Mouse (Mus musculus) kidney, embryonic 15.5 days (tissue): ENCODE results near the gene Tdrd6. TPM values are rescaled to one million over a fixed set of nuclear protein-coding genes. Genes with fewer than 3 reads are reported as not detected.
A peak's percentile ranks its signal among the peaks of the same experiment; 100 is the strongest.

Experiments
- ATAC-seq: fragments of 200-750 bp; cut with Nextera tagmentation; replicated peaks from 2 replicates; pipeline ENCODE4 v1.8.0; 2017; ENCODE audit warnings: moderate TSS enrichment; ENCODE audit not compliant: low FRiP score
- H3K27ac ChIP-seq: fragments of 300-500 bp; sonication (generic); 2 replicates; pipeline ENCODE4 v1.5.1; 2015; ENCODE audit warnings: mild to moderate bottlenecking, inconsistent platforms
- H3K27me3 ChIP-seq: fragments of 300-500 bp; sonication (generic); 2 replicates; pipeline ENCODE4 v1.6.1; 2015; ENCODE audit warnings: inconsistent platforms
- H3K36me3 ChIP-seq: fragments of 300-500 bp; sonication (generic); 2 replicates; pipeline ENCODE4 v1.6.1; 2015; ENCODE audit warnings: inconsistent platforms
- H3K4me1 ChIP-seq: fragments of 300-500 bp; sonication (generic); 2 replicates; pipeline ENCODE4 v1.6.1; 2015; ENCODE audit warnings: inconsistent platforms
- H3K4me2 ChIP-seq: fragments of 300-500 bp; sonication (generic); 2 replicates; pipeline ENCODE4 v1.6.1; 2015; ENCODE audit warnings: moderate library complexity, mild to moderate bottlenecking, inconsistent platforms
- H3K4me3 ChIP-seq: fragments of 300-500 bp; sonication (generic); replicated peaks from 2 replicates; pipeline ENCODE4 v1.5.1; 2015; ENCODE audit warnings: mild to moderate bottlenecking, inconsistent platforms
- H3K9ac ChIP-seq: fragments of 300-500 bp; sonication (generic); 2 replicates; pipeline ENCODE4 v1.6.1; 2015; ENCODE audit warnings: mild to moderate bottlenecking, inconsistent platforms
- H3K9me3 ChIP-seq: fragments of 300-500 bp; sonication (generic); replicated peaks from 2 replicates; pipeline ENCODE4 v1.6.1; 2016; ENCODE audit warnings: inconsistent platforms
- WGBS: fragments of 180-500 bp; shearing (Covaris S2); methylation state at CpG from one replicate; pipeline ENCODE4 v1.1.7; 2015; ENCODE audit warnings: mixed read lengths; 5-methylcytosine and 5-hydroxymethylcytosine counted together
- polyA plus RNA-seq: library from polyadenylated mRNA; unstranded; fragments of >200 nt; fragmentation: Nextera tagmentation; extraction: Ambion mirVana; gene quantifications from 2 replicates; pipeline ENCODE4 v1.2.1, GENCODE M21; 2015

The Tdrd6 gene
- polyA plus RNA-seq = 0.03 TPM in 1 of 2 replicates, not detected in the other

GRCm38 (mm10) chr17:43629496-43630426 lies at the start of gene Tdrd6:
Gene Tdrd6 (minus strand): TSS chr17:43630299.
- peak; percentile 77 for ATAC-seq
- H3K36me3 ChIP-seq = no peaks in the 10 kb centered on the region
- peaks cover 6% of the 10 kb centered on the region; the same call in 1 of the 2 replicates for H3K9me3 ChIP-seq
- H3K27me3 ChIP-seq = peaks cover 40% of the 10 kb centered on the region
- WGBS = 3% methylated on average over 83 of the region's 83 CpGs
- peak within 1 kb of the TSS; percentile 46 for H3K4me3 ChIP-seq
- peak within 1 kb of the TSS; percentile 19; the same call in 1 of the 2 replicates for H3K9ac ChIP-seq
- H3K4me2 ChIP-seq = peak within 1 kb of the TSS; percentile 83
- H3K4me1 ChIP-seq = peaks cover 16% of the 10 kb centered on the region
- no peak within 1 kb of the TSS for H3K27ac ChIP-seq

GRCm38 (mm10) chr17:43677317-43677716 lies 47.2 kb upstream of the Tdrd6 start:
- H3K4me1 ChIP-seq = peaks cover 8% of the 10 kb centered on the region; the same call in 1 of the 2 replicates
- no peak overlapping the region for H3K27ac ChIP-seq
- no peak for ATAC-seq
- no peak overlapping the region for H3K9ac ChIP-seq
- no peaks in the 10 kb centered on the region for H3K27me3 ChIP-seq
- no peak overlapping the region for H3K4me2 ChIP-seq
- H3K36me3 ChIP-seq = 0 out of 2 replicates have a peak, but pooled peaks cover 7% of the 10 kb centered on the region
- 33% methylated on average over 1 of the region's 1 CpGs for WGBS
- H3K4me3 ChIP-seq = no peak overlapping the region
- no peaks in the 10 kb centered on the region for H3K9me3 ChIP-seq

DNA sequence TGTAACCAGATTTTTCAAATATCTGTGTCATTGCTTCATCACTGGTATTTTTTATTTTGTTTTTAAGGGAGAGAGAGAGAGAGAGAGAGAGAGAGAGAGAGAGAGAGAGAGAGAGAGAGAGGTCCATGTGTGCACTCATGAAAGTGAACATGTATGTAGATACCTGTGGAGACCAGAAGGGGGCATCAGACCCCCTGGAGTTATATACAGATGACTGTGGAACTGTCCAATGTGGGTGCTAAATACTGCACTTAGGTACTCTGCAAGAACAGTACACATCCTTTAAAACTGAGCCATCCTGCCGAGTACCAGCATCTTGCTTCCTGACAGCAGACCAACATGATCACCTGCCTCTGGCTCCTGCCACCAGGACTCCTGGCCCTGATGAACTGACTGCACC lies 46.1 kb upstream of the Tdrd6 start:
- Histone ChIP-seq H3K4me2 (no peak overlapping the region), H3K36me3 (0 out of 2 replicates have a peak, but pooled peaks cover 4% of the 10 kb centered on the region), H3K27ac (no peak overlapping the region), H3K4me1 (peaks cover 8% of the 10 kb centered on the region; the same call in 1 of the 2 replicates), H3K9me3 (no peaks in the 10 kb centered on the region), H3K9ac (no peak overlapping the region), H3K27me3 (no peaks in the 10 kb centered on the region), H3K4me3 (no peak overlapping the region)
- WGBS = 90% methylated on average over 1 of the region's 1 CpGs
- ATAC-seq = no peak

DNA sequence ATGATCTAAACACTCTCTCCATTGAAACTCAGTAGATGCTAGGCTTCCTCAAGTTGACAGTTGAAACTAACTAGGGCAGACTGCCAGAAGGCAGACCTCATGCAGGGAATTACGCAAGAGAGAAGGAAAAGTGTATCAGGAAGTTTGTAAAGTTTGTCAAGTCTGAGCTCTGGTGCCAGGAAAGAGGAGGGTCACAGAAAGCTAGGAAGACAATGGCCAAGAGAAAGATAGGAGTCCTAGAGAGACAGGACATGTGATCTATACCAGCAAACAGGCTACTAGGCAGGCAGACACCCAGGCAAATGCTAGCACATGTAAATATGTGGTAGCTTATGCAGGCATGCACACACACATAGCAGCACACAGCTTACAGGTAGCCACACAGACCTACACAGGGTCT lies 45.1 kb upstream of the Tdrd6 start:
- no peak overlapping the region for H3K27ac ChIP-seq
- ATAC-seq = no peak
- WGBS = 52% methylated on average over 1 of the region's 1 CpGs
- no peaks in the 10 kb centered on the region for H3K9me3 ChIP-seq
- no peak overlapping the region for H3K4me2 ChIP-seq
- H3K36me3 ChIP-seq = no peaks in the 10 kb centered on the region
- no peak overlapping the region for H3K4me3 ChIP-seq
- H3K4me1 ChIP-seq = peaks cover 8% of the 10 kb centered on the region; the same call in 1 of the 2 replicates
- no peak overlapping the region for H3K9ac ChIP-seq
- no peaks in the 10 kb centered on the region for H3K27me3 ChIP-seq

- no peaks in the 10 kb centered on the region for H3K27me3 ChIP-seq
- WGBS = 83% methylated on average over 4 of the region's 4 CpGs
- no peaks in the 10 kb centered on the region for H3K9me3 ChIP-seq
- peaks cover 15% of the 10 kb centered on the region for H3K4me1 ChIP-seq
- H3K36me3 ChIP-seq = no peaks in the 10 kb centered on the region
- no peak overlapping the region for H3K4me2 ChIP-seq
- ATAC-seq = no peak
- H3K4me3 ChIP-seq = no peak overlapping the region
- H3K27ac ChIP-seq = no peak overlapping the region
- no peak overlapping the region for H3K9ac ChIP-seq
Observed at GRCm38 (mm10) chr17:43671907-43672306, 41.8 kb upstream of the Tdrd6 start.

DNA sequence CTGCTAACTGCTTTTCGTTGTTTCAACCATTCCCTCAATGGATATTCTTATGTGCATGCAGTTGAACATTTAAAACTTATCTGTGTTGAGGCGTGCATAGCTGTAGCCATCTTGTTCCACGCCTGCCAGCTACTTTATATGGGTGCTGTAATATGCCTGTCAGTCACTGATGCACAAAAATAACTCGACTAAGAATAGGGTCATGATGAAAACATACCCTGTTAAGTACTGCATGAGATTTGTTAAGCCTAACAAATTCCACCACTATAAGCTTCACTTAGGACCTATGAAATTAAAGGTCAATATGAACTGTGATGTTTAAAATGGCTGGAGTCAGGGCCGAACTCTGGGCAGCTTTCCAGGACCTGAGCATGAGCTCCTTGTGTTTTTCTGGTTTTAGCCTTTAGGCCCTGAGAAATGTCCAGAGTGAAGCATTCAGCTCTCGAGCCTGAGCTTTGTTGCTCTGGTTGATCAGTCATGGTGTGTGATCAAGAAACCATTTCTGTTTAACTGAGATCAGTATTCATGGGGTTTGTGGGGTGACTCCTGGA lies 39.1 kb upstream of the Tdrd6 start:
- H3K27me3 ChIP-seq = no peaks in the 10 kb centered on the region
- 65% methylated on average over 6 of the region's 6 CpGs for WGBS
- no peaks in the 10 kb centered on the region for H3K36me3 ChIP-seq
- H3K9me3 ChIP-seq = no peaks in the 10 kb centered on the region
- no peak overlapping the region for H3K4me3 ChIP-seq
- no peak for ATAC-seq
- no peak overlapping the region for H3K9ac ChIP-seq
- H3K4me2 ChIP-seq = peak overlapping the region; percentile 27; the same call in 1 of the 2 replicates
- no peak overlapping the region for H3K27ac ChIP-seq
- peaks cover 22% of the 10 kb centered on the region for H3K4me1 ChIP-seq

DNA sequence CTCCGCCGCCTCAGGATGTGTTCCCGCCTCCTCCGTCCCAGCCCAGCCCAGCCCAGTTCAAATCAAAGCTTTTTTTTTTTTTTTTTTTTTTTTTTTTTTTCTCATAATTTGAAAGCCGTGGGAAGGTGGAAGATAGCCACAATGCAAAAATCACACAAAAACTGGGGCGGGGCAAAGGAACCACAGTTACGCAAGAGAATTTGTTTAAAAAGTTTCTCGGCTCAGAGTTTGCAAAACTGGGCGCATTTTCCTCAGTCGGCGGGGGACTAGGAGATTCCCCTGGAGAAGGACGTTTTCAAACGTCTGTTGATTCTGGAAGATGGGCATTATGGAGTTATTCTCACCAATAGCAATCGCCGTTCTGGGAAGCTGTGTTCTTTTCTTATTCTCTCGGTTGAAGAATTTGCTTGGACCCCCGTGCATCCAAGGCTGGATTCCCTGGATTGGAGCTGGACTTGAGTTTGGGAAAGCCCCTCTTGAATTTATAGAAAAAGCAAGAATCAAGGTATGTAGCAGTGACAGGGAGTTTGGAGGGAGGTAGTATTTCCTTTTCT lies 37.3 kb upstream of the Tdrd6 start, which contains the start of gene Cyp39a1:
TSS of gene Cyp39a1 (plus strand) at position 136 of the 554 bp plus-strand sequence.
- no peaks in the 10 kb centered on the region for H3K27me3 ChIP-seq
- no peaks in the 10 kb centered on the region for H3K9me3 ChIP-seq
- WGBS = under 1% methylated on average over 17 of the region's 17 CpGs
- peaks cover 22% of the 10 kb centered on the region for H3K4me1 ChIP-seq
- H3K4me2 ChIP-seq = peak within 1 kb of the TSS; percentile 83
- H3K9ac ChIP-seq = peak within 1 kb of the TSS; percentile 63
- H3K27ac ChIP-seq = peak within 1 kb of the TSS; percentile 49; the same call in 1 of the 2 replicates
- H3K4me3 ChIP-seq = peak within 1 kb of the TSS; percentile 60
- H3K36me3 ChIP-seq = no peaks in the 10 kb centered on the region
- ATAC-seq = no peak; the same call in 1 of the 2 replicates

DNA sequence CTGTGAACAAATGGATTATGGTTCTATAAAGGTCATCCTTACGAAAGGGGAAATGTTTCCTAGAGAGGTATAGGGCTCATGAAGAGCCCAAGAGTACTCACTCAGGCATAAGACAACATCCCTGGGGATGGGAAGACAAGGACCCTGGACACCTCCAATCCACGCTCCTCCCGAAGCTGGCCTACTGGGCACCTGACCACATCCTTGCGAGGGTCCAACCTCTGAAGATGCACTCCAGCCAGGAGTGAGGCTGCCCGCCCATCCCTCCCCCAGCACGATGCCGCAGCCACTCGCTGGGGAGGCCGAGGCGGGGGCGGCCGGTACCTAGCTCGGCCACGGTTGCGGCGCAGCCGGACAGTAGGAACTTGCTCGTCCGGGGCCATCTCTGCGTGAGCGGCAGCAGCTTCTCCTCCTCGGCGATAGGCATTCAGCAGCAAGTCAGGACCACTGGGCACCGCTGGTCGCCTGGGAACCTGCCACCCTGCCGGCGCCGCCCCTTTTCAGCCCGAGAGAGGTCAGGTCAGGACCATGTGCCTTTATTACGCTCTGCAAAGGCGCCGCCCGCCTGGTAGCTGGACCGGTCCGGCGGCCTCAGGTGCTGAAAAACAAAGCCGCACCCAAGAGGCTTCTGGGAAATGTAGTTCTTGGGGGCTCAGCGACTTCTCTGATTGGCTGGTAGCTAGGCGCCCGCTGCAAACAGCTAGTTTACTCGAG lies 36.6 kb upstream of the Tdrd6 start, which contains the start of gene Slc25a27:
TSS of gene Slc25a27 (minus strand) at position 639 of the 714 bp plus-strand sequence.
- under 1% methylated on average over 35 of the region's 41 CpGs for WGBS
- H3K36me3 ChIP-seq = no peaks in the 10 kb centered on the region
- peak within 1 kb of the TSS; percentile 83 for H3K4me2 ChIP-seq
- H3K9ac ChIP-seq = peak within 1 kb of the TSS; percentile 63
- H3K4me3 ChIP-seq = peak within 1 kb of the TSS; percentile 60
- H3K4me1 ChIP-seq = peaks cover 22% of the 10 kb centered on the region
- peak; percentile 97 for ATAC-seq
- no peaks in the 10 kb centered on the region for H3K9me3 ChIP-seq
- no peaks in the 10 kb centered on the region for H3K27me3 ChIP-seq
- H3K27ac ChIP-seq = peak within 1 kb of the TSS; percentile 49; the same call in 1 of the 2 replicates

DNA sequence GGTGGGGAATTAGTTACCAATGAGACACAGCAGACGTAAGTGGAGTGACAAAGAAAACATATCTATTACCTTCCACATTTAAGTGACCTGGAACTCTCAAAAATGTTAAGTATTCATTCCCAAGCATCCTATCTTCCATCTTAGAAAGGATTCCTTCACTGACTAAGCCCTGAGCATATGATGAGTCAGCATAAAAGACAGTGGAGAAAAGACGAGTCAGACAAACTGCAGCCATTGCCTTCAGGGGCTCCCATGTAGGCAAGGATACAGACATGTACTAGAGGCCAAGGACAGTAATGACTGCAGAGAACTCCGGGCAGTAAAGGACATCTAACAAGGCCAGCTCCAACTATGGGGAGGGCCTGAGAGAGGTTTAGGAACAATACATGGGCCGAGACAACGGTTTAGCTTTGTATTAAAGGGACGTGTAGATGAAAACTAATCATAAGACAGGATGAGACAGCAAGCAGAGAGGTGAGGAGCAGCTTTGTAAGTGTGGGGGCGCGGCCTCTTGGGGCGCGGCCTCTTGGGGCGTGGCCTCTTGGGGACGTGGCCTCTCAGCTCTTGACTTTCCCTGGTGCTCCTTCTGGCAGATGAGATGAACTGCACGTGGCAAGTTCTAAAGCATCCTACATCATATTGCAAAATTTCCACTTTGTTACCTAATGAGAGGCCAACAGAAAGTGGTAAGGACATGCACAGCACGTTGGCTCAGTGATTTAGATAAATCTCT lies 21.4 kb upstream of the Tdrd6 start:
- 69% methylated on average over 14 of the region's 14 CpGs for WGBS
- Histone ChIP-seq H3K36me3 (peaks cover 7% of the 10 kb centered on the region; the same call in 1 of the 2 replicates), H3K4me3 (no peak overlapping the region), H3K4me1 (no peaks in the 10 kb centered on the region; the same call in 1 of the 2 replicates), H3K9ac (no peak overlapping the region), H3K27ac (no peak overlapping the region), H3K27me3 (no peaks in the 10 kb centered on the region), H3K4me2 (no peak overlapping the region), H3K9me3 (no peaks in the 10 kb centered on the region)
- ATAC-seq = no peak

DNA sequence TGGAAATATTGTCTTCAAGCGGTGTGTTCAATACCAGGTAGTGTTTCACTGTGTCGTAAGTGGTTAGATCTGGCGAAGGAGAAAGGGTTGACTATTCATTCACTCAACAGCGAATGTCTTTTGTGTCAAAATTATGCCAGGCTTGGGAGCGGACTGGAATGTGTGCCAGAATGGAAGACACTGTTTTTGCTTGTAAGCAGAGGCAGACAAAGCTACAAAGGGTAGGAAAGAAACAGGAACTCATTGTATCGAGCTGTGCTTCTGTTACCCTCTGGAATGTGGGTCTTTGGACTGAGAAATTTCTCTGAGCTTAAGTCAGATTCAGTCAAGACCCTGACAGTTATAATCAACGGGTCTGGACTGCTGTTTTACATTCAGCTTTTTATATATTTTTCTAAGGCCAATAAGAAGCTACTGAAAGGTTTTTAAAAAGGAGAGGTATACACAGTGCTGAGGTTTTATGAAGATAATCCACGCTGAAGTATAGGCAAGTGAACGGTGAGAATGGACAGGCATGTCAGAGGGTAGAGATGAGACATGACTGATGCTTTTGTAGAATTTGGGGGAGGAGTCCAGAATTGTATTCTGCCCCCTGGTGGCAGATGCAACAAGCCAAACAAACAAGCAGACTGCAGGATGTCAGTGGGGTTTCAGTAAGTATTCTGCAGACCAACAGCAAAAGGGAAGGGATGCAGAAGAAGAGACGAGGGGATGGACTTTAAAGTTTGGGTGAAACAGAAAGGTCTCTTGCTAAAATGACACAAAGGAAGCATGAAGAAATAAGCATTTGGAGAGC lies 19.7 kb upstream of the Tdrd6 start:
- H3K9ac ChIP-seq = no peak overlapping the region
- no peak overlapping the region for H3K4me2 ChIP-seq
- H3K9me3 ChIP-seq = no peaks in the 10 kb centered on the region
- WGBS = 89% methylated on average over 10 of the region's 10 CpGs
- ATAC-seq = no peak
- H3K36me3 ChIP-seq = peaks cover 7% of the 10 kb centered on the region
- no peaks in the 10 kb centered on the region for H3K27me3 ChIP-seq
- H3K27ac ChIP-seq = no peak overlapping the region
- H3K4me1 ChIP-seq = no peaks in the 10 kb centered on the region; the same call in 1 of the 2 replicates
- no peak overlapping the region for H3K4me3 ChIP-seq
